Mouse (Mus musculus): ENCODE data around the gene Krtap5-1.
"Not testable (repeated sequence)": the region's sequence is repeated elsewhere in the genome, so short reads cannot be mapped to it uniquely, and the experiment has no call there.

Gene Krtap5-1

GRCm38 (mm10) chr7:142296108-142296507 is 810 bp downstream of the Krtap5-1 start:
- not testable (repeated sequence) for DNase-seq

- no peak for DNase-seq
Observed at GRCm38 (mm10) chr7:142295418-142295817, 1.5 kb downstream of the Krtap5-1 start.

- peak; percentile 27 for DNase-seq
Observed at GRCm38 (mm10) chr7:142293851-142294250, 3.1 kb downstream of the Krtap5-1 start.

- not testable (repeated sequence) for DNase-seq
Observed at GRCm38 (mm10) chr7:142285910-142286612, 10.9 kb downstream of the Krtap5-1 start.

- no peak for DNase-seq
Observed at GRCm38 (mm10) chr7:142285130-142285835, 11.6 kb downstream of the Krtap5-1 start.

- peak; percentile 88 for DNase-seq
Observed at GRCm38 (mm10) chr7:142284615-142285080, 12.3 kb downstream of the Krtap5-1 start.

GRCm38 (mm10) chr7:142284023-142284591 is 12.8 kb downstream of the Krtap5-1 start:
- peak; percentile 65 for DNase-seq

GRCm38 (mm10) chr7:142282847-142283246 is 14.1 kb downstream of the Krtap5-1 start:
- not testable (repeated sequence) for DNase-seq

GRCm38 (mm10) chr7:142279291-142279690 is 17.6 kb downstream of the Krtap5-1 start:
- not testable (repeated sequence) for DNase-seq

GRCm38 (mm10) chr7:142278183-142278582 is 18.7 kb downstream of the Krtap5-1 start:
- DNase-seq = peak; percentile 48

- DNase-seq = not testable (repeated sequence)
Observed at GRCm38 (mm10) chr7:142274263-142274662, 22.7 kb downstream of the Krtap5-1 start, which contains the start of gene Gm4559. Gene Gm4559 (minus strand): TSS chr7:142274363.

GRCm38 (mm10) chr7:142258254-142258653 is 38.7 kb downstream of the Krtap5-1 start, which contains the start of gene Gm2431:
Gene Gm2431 (minus strand): TSS chr7:142258354.
- not testable (repeated sequence) for DNase-seq

GRCm38 (mm10) chr7:142255517-142255916 is 41.4 kb downstream of the Krtap5-1 start:
- peak; percentile 8 for DNase-seq

- no peak for DNase-seq
Observed at GRCm38 (mm10) chr7:142249824-142250223, 47.1 kb downstream of the Krtap5-1 start.
